Mouse (Mus musculus) G1E (cell line): ENCODE data around the gene Cdkal1.

Source experiments
- CTCF ChIP-seq: IDR thresholded peaks from 2 replicates; pipeline ENCODE4 v1.5.1; 2012; ENCODE audit warnings: low read depth, low read length, inconsistent platforms, mixed read lengths
- POLR2AphosphoS5 ChIP-seq: IDR thresholded peaks from 2 replicates; pipeline ENCODE4 v1.6.1; 2012; ENCODE audit warnings: low read depth, low read length, inconsistent platforms; ENCODE audit not compliant: insufficient replicate concordance
- TAL1 ChIP-seq: conservative IDR thresholded peaks from 2 replicates; pipeline ENCODE4 v1.6.1; 2012; ENCODE audit warnings: low read depth, low read length, inconsistent platforms, mixed read lengths

- no peak for TF ChIP-seq CTCF
- no peak for TF ChIP-seq POLR2AphosphoS5
- no peak for TF ChIP-seq TAL1
Observed at GRCm38 (mm10) chr13:29779519-29779918, 76.0 kb downstream of the Cdkal1 start.
